Mouse (Mus musculus) cerebellum, postnatal 25 days (tissue): ENCODE data around the gene Fig4.

Experiments
- DNase-seq, 2 experiments: peaks; one replicate each; pipeline ENCODE4 v3.0.0; 2021; ENCODE audit warnings: mixed read lengths in 2 of 2

Fig4 gene

DNA sequence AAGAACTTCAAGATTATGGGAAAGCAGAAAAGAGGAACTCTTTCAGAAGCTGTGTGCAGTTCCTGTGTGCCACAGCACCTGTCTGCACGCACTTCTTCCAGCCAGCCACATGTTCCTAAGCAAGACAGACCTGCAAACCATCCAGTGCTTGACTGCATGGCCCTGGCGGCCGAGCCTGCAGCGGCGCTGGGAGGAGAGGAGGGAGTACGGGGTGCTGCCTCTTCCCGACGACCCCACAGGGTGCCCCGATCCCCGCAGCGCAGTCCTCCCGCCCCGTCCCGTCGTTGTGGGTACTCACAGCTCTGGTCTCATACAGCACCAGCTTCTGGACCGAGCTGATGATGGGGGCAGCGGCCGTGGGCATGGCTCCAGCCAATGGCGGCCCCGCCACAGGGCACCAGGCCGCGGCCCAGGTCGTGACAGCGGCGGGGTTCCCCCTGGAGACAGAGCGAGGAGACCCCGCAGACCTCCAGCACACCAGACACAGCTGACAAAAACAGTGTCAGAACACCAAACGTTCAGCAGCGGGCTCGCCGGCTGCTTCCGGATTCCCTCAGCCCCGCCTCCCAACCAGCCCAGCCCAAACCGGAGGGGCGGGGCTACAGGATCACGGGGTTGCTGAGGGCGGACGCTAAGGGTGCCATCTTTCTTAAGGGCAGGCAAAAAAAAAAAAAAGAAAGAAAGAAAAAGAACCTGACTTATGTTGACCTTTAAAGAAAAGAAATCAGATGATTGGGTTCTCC is at the start of gene Fig4:
Fig4 (minus strand) TSS at position 572 of the 743 bp plus-strand sequence.
- peak; percentile 87 to 95 for DNase-seq

DNA sequence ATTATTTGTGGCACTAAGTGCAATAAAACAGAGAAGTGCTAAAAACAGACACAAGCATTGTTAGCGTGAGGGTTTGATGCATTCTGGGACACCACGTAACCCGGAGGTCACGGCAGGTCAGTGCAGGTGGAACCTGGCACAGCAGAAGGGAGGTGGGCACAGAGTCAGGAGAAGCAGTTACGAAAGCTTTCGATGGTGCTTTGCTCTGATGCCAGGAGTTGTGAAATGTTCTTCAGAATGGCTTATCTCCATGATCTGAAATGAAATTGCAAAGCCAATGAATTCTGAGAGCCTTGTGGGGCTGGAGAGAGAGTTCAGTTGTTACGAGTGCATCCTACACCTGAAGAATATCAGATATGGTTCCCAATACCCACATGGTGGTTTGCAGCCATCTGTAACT is 38.3 kb upstream of the Fig4 start:
- DNase-seq, result no peak

DNA sequence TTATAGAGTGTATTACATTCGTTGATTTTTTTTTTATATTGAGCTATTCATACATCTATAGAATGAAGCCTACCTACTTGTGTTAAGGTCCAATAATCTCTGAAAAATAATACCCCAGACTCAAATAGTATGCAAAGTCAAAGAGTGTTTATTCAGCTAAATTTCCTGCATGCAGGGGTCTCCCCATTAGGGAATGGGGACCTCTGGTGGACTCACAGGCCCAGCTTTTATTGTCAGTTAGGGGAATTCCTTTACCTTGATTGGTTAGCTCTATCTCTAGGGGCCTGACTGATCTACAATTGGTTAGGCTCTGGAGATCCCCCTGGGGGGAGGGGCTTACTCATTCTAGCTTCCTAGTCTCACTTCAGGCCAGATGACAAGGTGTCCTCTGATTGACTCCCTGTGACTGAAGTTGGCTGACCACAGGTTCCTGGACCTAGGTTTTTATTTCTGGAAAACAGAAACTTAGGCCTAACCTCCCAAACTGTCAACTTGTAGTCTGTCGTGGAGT is 29.5 kb upstream of the Fig4 start:
- no peak for DNase-seq

DNA sequence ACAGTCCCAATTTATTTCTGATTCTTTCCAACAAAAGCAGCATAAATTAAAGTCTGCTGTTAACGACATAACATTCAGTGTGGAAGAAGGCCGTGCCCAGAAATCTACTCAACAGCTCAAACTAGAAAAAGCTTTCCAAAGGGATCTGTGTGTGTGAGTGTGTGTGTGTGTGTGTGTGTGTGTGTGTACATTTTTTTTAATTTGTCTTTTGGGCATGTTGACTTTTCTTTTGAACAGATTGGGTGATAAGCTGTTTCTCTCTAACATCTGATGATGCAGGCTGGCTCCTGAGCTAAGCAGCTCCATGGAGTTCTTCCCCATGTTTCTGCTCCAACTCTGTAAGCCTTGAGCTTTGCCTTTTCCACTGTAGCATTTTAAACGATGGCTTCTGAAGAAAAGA is 12.8 kb upstream of the Fig4 start:
- DNase-seq, result no peak

DNA sequence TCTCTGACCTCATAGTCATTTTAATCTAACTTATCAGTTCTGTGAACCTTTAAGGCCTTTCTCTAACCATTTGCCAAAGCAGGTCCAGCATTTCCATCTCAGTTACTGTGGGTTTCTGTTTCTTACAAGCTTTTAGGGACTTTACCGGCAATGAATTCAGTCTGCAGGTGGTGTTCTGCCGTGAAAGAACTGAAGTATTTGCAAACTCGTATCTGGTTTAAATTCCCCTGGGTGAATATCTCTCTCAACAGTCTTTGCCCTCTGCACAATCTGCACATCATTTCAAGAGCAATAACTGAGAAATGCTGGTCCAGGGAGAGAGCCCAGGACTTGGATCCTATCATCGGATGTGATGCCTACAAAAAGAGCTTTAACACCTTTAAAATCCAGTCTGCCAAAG is 5.1 kb upstream of the Fig4 start:
- no peak for DNase-seq

DNA sequence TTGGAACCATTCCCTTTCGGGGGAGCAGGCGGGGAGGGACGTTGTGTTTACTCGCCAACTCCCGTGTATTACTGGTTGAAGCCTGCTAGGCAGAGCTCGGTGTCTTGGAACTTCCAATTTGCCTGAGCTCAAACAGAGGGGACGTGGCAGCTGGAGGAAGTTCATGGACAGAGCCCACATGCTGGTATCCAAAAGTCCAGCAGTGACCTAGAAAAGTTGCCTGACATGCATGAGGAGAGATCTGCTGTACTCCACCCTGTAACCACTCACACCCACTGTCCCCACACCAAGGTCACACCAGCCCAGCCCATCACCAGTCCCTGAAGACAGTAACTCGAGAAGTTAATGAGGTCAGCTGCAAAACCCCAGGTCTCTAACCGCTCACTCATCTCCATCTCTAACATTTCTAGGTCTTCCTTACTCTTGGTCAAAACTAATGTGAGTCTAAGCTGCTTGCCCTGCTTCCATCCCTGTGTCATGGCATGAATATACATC is 1.9 kb upstream of the Fig4 start:
- DNase-seq, result no peak

DNA sequence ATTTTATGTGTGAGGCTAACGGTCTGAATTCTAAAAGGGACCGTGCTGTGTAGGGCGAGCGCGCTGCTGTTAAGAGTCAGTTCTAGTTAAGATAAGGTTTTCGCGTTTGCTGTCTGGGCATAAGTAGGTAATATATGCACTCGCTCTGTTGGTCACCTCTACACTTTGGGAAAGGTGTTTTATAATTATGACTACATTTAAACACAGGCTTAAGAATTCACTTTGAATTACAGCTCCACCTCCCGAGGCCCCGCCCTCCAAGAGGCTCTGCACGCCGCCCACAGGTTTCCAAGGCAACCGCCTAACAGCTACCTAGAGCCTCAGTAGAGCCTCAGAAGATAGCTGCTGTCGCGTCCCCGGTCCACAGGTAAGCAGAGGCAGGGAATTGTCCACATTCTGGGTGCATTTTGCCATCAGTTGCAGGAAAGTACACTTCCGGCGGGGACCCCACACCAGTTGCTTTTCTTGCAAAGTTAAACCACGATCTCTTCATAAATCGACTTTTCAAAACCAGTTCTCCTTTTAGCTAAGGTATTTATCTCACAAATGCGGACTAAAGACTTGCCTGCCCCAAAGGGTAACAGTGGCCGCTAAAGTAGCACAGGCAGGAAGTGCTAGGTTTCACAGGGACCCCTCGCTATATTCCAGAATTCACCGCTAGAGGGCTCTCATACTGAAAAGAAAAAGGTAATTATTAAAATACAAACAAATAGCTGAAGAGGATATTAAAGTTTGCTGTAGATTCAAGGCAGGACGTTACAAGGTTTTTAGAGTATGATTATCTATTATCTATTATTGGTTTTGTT is 782 bp upstream of the Fig4 start, which contains the start of gene Ak9:
Ak9 (plus strand) TSS at position 342 of the 806 bp plus-strand sequence.
- DNase-seq, result peak; percentile 80 to 92

DNA sequence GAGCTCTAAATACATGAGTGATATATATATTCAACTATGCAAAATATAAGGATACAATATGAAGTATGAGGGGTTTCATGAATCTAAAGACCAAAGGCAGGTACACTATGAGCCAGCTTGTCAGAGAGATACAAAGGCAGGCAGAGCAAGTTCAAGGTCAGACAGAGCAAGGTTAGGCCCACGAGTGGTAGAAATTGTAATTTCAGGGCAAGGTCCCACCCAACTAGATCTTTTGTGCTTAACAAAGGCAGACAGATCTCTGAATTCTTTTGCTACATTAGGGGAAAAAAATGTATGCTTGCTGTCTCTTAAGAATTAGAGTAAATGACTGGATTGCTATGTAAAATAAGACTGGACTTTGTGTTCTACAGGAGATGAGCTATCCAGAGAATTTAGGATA is 2.9 kb downstream of the Fig4 start:
- no peak for DNase-seq

DNA sequence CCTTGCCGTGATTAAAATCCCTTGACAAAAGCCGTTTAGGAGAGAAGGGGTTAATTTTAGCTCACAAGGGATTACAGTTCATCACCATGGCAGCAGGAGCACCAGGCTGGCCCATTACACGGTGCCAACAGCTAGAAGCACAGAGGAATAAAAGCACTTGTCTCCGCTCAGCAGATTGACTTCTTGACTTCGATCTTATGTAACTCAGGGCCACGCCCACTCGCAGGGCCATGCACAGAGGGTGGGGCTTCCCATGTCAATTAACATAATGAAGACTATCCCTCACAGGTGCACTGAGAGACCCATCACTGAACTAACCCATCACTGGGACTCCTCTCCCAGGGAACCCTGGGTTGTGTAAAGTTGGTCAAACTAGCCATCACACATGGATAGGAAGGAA is 7.9 kb downstream of the Fig4 start:
- peak; percentile 68 to 78 for DNase-seq

DNA sequence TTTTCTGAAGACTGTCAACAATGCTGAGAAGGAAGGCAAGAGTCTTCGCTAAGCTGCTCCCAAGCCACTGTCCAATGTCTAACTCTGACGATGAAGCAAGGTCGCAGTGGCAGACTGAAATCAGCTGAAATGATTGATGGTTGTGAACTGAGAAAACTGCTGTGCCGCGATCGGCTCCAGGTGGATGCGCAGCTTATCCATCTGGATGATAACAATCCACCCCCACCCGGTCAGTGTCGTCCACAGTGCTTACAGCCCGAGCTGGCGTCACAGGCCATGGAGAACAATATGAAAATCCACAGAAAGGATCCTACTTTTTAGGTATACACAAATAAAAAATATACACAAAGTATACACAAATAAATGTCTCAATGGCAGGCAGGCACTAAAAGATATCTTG is 8.3 kb downstream of the Fig4 start:
- peak; percentile 37 to 42 for DNase-seq

DNA sequence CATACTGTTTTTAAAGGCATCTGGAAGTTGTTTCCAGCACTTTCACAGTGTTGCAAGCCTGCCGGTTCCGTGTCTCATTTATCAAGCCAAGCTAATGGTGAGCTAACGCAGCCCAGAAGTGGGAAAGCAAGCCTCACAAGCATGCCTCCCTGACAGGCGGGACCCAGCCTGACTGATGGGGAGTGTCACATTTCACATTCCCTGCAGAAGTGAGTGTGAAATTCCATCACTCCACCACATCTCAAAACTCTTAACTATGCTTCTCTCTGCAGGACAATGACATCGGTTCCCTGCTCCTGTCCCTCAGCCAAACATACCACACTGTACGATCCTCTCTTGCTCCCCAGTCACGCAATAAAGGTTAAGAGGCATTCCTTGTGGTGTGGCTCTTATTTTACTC is 10.0 kb downstream of the Fig4 start:
- DNase-seq, result no peak

DNA sequence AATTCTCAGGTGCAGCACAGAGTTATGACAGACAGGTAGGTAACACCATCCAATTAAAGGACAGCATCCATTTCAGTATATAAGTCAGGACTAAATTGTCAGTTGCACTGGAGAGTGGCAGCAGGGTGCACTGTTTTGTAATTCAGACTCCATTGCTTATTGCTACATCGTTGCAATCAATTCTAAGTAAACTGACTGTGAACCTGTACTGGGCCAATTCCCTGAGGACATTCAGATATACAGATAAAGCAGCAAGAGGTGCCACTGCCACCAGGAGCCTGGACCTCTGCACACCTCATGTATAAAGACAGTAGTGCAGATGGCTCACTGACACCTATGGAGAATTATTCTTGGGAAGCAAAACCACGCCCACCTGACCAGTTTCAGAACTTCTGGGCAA is 12.0 kb downstream of the Fig4 start:
- DNase-seq, result no peak

DNA sequence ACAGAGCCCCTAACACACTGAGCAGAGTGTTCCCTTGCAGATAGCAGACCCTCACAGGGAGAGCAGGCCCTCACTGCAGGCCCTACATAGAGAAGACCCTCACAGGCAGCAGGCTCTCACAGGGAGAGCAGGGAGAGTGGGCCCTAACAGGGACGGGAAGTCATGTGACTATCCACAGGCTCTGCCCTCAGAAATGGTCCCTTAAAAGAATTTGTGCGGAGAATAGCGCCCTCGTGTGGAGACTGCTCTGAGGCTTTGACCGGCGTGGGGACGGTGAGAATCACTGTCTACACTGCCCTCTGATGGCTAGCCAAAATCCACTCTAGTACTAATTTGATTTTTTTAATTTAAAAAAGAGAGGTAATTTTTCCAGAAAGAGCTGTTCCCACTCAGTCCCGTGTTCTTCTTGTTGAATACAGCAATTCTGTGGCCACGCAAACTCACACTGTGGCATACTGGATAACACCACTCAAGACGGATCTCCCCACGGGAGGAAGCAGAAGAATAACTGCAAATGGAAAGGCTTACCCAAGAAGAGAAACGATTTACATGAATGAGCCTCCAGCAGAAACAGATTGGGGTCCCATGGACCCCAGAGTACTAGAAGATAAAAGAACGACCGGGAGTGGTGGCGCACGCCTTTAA is 14.2 kb downstream of the Fig4 start:
- DNase-seq, result peak; percentile 85 to 91

DNA sequence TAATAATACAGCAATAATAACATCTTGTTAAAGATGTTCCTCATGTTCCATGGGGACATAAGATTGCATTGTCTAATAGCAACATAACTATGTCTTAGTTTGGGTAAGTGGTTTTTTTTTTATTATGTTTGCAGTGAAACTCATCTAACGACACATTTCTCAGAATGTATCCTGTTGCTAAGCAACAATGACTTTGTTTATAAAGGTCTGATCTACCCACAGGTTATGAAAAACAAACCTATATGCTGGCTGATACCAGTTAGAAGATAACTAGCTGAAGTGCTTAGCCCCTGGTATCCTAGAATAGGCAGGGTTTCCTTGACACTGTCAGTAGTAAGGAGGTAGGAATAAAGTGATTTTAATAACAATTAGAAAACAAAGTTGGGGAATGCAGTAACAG is 15.0 kb downstream of the Fig4 start:
- DNase-seq, result no peak

DNA sequence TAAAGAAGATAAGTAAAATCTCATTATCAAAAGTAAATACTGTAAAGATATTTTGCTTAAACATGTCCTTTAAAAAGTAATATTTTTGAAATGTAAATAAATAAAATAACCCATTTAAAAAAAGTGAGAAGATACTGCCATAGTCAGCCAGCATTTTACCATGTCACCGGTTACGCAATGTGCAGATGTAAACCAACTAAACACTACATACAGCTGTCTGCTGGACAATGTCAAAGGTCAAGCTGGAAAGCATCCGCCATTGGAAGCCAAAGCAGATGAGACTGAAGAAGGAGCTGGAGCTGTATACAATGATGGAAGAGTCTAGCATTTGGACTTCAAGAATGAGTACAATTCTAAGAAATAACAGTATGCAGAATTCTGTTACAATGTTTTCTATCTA is 15.4 kb downstream of the Fig4 start:
- DNase-seq, result no peak

DNA sequence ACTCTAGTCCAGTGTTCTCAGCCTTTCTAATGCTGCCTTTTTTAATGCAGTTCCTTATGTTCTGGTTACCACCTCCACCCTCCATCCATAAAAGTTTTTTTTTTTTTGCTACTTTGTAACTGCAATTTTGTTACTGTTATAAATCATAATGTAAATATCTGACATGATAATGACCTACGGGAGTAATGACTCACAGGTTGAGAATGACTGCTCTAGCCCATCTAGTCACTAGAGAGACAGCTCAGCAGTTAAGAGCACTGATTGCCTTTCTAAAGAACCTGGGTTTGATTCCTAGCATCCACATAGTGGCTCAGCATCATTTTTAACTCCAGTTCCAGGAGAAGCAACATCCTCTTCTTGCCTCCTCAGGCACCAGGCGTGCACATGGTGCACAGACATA is 21.0 kb downstream of the Fig4 start:
- DNase-seq, result no peak

DNA sequence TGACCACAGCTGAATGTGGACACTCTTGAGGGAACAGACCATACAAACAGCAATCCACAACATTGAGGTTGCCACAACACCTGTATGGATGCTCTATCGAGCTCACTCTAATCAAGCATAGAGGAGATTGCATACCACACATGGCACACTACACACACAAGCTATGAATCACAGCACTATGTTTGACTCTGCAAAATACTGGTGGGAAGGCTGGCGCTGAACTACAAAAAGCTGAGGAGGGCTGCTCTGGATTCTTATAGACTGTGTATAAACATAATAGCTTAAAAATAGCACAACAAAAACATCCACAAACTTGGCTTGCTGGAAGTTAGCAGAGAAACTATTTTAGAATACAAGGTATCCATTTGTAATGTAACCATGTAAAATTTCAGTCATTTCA is 22.3 kb downstream of the Fig4 start:
- no peak for DNase-seq

DNA sequence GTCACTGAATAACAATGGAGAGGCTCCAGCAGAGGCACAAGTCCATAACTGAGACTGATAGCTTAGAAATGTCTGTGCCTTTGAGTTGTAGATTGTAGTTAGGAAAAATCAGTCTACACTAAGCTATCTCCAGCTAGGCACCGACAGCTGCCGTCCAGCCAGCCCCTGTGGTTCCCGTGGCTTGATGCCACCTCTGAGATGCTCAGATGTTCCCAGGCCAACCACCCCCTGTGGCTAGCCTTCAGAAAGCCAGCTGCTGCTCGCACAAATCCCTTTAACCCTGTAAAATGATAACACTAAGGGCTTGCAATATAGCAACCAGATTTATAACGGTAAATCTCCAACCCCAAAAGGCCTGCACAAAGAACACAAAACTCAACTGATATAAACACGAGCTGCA is 22.9 kb downstream of the Fig4 start:
- DNase-seq, result peak in 1 of 2 experiments; percentile 39

DNA sequence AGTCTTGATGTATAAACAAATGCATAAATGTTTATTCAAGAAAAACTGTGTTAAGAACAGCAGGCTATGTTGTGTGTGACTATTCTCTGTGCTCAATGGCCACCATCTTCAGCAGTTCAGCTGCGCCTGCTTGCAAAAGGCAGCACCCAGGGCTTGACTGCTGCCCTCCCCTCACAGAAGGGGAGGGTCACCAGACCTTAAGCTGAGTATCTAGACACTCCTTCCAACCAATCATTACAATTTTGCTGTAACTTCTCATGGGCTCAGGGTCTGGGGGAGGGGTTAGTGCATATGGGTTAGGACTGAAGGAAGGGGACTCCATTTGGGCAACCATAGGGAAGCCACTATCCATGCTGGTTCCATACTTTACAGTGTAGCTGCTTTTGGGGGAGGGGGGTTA is 24.3 kb downstream of the Fig4 start:
- no peak for DNase-seq

DNA sequence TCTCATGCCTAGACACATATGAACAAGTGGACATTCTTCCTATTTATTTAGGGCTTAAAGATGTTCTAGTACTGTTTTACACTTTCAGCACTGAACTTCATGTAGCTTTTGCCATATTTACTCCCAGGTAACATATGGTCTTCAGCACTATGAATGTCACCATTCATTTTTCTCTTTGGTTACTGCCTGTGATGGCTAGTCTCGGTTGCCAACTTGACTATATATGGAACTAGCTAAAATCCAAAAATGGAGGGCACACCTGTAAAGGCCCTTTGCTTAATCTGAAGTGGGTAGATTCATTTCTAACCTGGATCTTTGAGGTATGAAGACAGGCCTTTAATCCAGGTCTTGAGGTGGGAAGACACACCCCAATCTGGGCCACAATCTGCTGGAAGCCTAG is 28.2 kb downstream of the Fig4 start:
- DNase-seq, result no peak

DNA sequence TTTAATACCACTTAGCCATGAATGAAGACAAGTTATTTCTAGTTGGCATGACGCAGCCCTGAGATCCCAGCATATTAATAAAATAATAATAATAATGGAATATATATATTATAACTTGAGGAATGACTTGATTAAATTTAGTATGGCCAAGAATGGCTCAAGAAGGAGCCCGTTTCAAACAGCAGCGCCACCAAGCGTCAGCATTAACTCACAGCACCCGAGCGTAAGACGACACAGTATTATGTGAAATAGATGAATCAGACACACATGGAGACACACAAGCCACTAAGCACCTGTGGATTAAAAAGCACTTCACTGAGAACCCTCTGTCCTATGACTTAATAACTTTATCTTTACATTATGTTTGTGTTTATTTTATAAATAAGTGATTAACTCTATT is 31.2 kb downstream of the Fig4 start:
- DNase-seq, result peak in 1 of 2 experiments; percentile 47

DNA sequence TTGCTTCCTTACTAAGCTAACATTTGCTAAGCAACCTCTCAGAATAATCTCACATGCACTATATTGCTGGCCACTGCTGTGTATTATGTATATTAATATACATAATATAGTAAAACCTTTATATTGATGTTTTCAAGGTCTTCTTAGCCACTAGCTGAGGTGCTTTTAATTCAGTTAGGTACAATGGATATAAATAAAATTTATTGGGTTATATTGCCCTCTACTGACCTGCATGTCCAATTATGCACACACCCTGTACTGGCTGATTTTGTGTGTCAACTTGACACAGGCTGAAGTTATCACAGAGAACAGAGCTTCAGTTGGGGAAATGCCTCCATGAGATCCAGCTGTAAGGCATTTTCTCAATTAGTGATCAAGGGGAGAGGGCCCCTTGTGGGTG is 41.2 kb downstream of the Fig4 start:
- no peak for DNase-seq

DNA sequence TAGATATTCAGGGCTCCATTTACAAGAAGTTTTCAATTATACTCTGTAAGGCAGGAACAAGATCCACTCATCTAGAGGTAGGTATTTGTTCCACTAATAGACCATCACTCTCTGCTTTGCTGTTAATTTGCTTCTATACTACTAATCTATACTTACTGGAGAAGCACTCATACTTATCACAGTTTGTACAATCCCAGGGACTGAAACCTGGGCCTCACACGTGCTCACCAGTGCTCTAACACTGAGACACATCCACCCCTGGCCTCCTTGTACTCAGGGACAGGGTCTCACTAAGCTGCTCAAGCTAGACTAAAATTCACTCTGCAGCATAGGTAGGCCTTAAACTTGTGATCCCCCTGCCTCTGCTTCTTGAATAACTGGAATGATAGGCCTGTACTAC is 41.8 kb downstream of the Fig4 start:
- no peak for DNase-seq
